Mouse (Mus musculus) forebrain, postnatal 0 days (tissue): ENCODE measurements at regions not wholly inside any gene's neighbourhood (a gene's known extent, or its start where the extent isn't known, plus 50 kb on each side); places are given as distances from the start of the nearest gene placed in this dataset.

Source experiments
- ATAC-seq: fragments of 200-750 bp; cut with Nextera tagmentation; 2 replicates; pipeline ENCODE4 v1.8.0; 2017; ENCODE audit warnings: mild to moderate bottlenecking, moderate library complexity
- DNase-seq: peaks from one replicate; pipeline ENCODE4 v3.0.0-alpha.2; 2015
- H3K27ac ChIP-seq: fragments of 300-500 bp; sonication (generic); 2 replicates; pipeline ENCODE4 v1.5.1; 2014; ENCODE audit warnings: low read depth, mild to moderate bottlenecking, antibody characterized with exemption, low read length, moderate library complexity, mixed read lengths
- H3K27me3 ChIP-seq: fragments of 300-500 bp; sonication (generic); 2 replicates; pipeline ENCODE4 v1.6.1; 2014; ENCODE audit warnings: mild to moderate bottlenecking, low read length, mixed read lengths; ENCODE audit not compliant: insufficient read depth
- H3K36me3 ChIP-seq: fragments of 300-500 bp; sonication (generic); 2 replicates; pipeline ENCODE4 v1.6.1; 2014; ENCODE audit warnings: mild to moderate bottlenecking, moderate library complexity; ENCODE audit not compliant: insufficient read depth
- H3K4me1 ChIP-seq: fragments of 300-500 bp; sonication (generic); 2 replicates; pipeline ENCODE4 v1.6.1; 2014; ENCODE audit warnings: antibody characterized with exemption; ENCODE audit not compliant: insufficient read depth
- H3K4me2 ChIP-seq: fragments of 300-500 bp; sonication (generic); 2 replicates; pipeline ENCODE4 v1.6.1; 2014; ENCODE audit warnings: low read depth, mild to moderate bottlenecking, moderate library complexity
- H3K4me3 ChIP-seq: fragments of 300-500 bp; sonication (generic); 2 replicates; pipeline ENCODE4 v1.5.1; 2014; ENCODE audit warnings: low read depth, low read length, mixed read lengths
- H3K9ac ChIP-seq: fragments of 300-500 bp; sonication (generic); 2 replicates; pipeline ENCODE4 v1.6.1; 2014; ENCODE audit warnings: mild to moderate bottlenecking
- H3K9me3 ChIP-seq: fragments of 300-500 bp; sonication (generic); 2 replicates; pipeline ENCODE4 v1.6.1; 2016; ENCODE audit warnings: low read length
- CTCF ChIP-seq: sonication (generic); IDR thresholded peaks from 2 replicates; pipeline ENCODE4 v1.5.1; 2016; ENCODE audit warnings: antibody characterized with exemption, control low read depth, low read depth
- WGBS: fragments of 180-500 bp; shearing (Covaris S2); extraction: QIAGEN DNeasy Blood & Tissue Kit; methylation state at CpG from one replicate; pipeline ENCODE4 v1.1.7; 2014; 5-methylcytosine and 5-hydroxymethylcytosine counted together
- microRNA-seq, 2 experiments: library from miRNA; unstranded; fragments of <30 nt; microRNA quantifications; one replicate each; pipeline ENCODE4; 2016

- WGBS, result 90% methylated on average over 2 of the region's 2 CpGs
- ATAC-seq, result no peak
- H3K27me3 ChIP-seq, result no peaks in the 10 kb centered on the region
These were observed 59.3 kb upstream of the Peli1 start for GRCm38 (mm10) chr11:21031816-21032215.

GRCm38 (mm10) chr11:21033234-21033822, 57.8 kb upstream of the Peli1 start:
- H3K4me1 ChIP-seq, result peaks cover 12% of the 10 kb centered on the region
- no peaks in the 10 kb centered on the region for H3K36me3 ChIP-seq
- H3K4me3 ChIP-seq, result no peak overlapping the region
- peak overlapping the region; percentile 21; the same call in 1 of the 2 replicates for H3K27ac ChIP-seq
- no peaks in the 10 kb centered on the region for H3K9me3 ChIP-seq
- TF ChIP-seq CTCF, result no peak
- peak; percentile 42; the same call in 1 of the 2 replicates for ATAC-seq
- WGBS, result 43% methylated on average over 14 of the region's 14 CpGs
- no peak for DNase-seq
- H3K9ac ChIP-seq, result no peak overlapping the region
- H3K4me2 ChIP-seq, result no peak overlapping the region
- no peaks in the 10 kb centered on the region for H3K27me3 ChIP-seq

More at GRCm38 (mm10) chr11:21031816-21032215, 59.3 kb upstream of the Peli1 start:
- no peak for TF ChIP-seq CTCF
- Histone ChIP-seq H3K4me3 (no peak overlapping the region), H3K4me1 (peaks cover 12% of the 10 kb centered on the region), H3K27ac (no peak overlapping the region), H3K9me3 (no peaks in the 10 kb centered on the region), H3K4me2 (no peak overlapping the region), H3K36me3 (no peaks in the 10 kb centered on the region), H3K9ac (no peak overlapping the region)
- no peak for DNase-seq

- no peak for ATAC-seq
- Histone ChIP-seq H3K36me3 (no peaks in the 10 kb centered on the region), H3K9me3 (no peaks in the 10 kb centered on the region), H3K9ac (no peak overlapping the region), H3K4me1 (peaks cover 12% of the 10 kb centered on the region), H3K27me3 (no peaks in the 10 kb centered on the region), H3K4me2 (no peak overlapping the region), H3K4me3 (no peak overlapping the region), H3K27ac (peak overlapping the region; percentile 21; the same call in 1 of the 2 replicates)
- TF ChIP-seq CTCF, result no peak
- DNase-seq, result no peak
- 64% methylated on average over 11 of the region's 11 CpGs for WGBS
These were observed 57.2 kb upstream of the Peli1 start for GRCm38 (mm10) chr11:21033823-21034401.

GRCm38 (mm10) chr11:21036161-21036916, 54.8 kb upstream of the Peli1 start:
- Histone ChIP-seq H3K36me3 (no peaks in the 10 kb centered on the region), H3K27ac (peak overlapping the region; percentile 54; the same call in 1 of the 2 replicates), H3K9me3 (no peaks in the 10 kb centered on the region), H3K9ac (no peak overlapping the region), H3K27me3 (no peaks in the 10 kb centered on the region), H3K4me2 (no peak overlapping the region), H3K4me1 (peaks cover 12% of the 10 kb centered on the region), H3K4me3 (no peak overlapping the region)
- no peak for TF ChIP-seq CTCF
- ATAC-seq, result peak; percentile 80
- no peak for DNase-seq
- 14% methylated on average over 7 of the region's 7 CpGs for WGBS

DNA sequence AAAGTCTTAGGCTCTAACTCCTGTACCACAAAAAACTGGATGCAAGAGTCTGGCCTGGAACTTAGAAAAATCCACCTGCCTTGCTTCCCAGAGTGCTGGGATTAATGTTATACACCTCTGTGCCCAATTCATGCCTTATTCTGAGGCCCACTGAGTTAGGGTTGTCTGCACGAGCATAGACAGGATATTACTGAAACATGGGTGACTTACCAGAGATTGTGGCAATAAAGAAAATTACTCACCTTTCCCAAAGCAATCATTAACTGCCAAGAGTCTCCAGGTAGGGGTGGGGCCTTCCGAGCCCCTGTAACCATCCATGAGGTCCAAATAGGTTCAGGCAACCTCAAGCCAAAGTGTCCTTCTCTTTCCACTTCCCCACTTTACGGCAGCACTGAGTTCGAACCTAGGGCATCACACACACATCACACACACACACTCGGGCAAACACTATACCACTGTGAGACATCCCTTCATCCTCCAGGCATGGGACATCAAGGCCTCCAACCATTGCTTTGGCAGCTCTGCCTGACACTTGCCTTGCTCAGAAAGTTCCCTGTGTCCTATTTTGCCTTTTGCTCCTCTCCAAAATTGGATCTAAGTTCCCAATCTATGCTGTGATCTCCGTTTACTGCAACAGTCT, 53.7 kb upstream of the Peli1 start:
- WGBS, result 89% methylated on average over 6 of the region's 6 CpGs

DNA sequence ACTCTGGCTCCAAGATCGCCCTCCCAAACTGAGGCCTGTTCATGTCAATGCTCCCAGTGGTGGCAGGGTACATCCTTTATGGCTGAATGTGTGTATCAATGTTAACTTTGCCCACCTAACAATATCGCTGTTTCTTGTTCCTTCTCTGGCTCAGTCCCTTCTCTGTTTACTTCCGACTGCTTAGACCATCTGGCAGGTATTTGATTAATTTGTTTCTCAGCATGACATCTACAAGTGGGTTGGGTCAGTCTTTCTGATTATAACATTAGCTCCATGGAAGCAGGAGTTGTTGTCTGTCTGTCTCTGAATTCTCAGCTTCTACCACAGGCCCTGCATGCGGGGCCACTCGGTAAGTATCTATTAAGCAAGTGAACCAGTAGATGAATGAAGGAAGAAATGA, 49.9 kb upstream of the Peli1 start:
- 78% methylated on average over 5 of the region's 5 CpGs for WGBS
- H3K4me2 ChIP-seq, result no peak overlapping the region
- no peaks in the 10 kb centered on the region for H3K36me3 ChIP-seq
- H3K27me3 ChIP-seq, result no peaks in the 10 kb centered on the region
- H3K9me3 ChIP-seq, result no peaks in the 10 kb centered on the region
- TF ChIP-seq CTCF, result no peak
- no peak overlapping the region for H3K27ac ChIP-seq
- ATAC-seq (no peak), DNase-seq (no peak)
- H3K4me1 ChIP-seq, result peaks cover 4% of the 10 kb centered on the region
- H3K9ac ChIP-seq, result no peak overlapping the region
- no peak overlapping the region for H3K4me3 ChIP-seq

More for the DNA sequence above, 53.7 kb upstream of the Peli1 start:
- Histone ChIP-seq H3K9ac (no peak overlapping the region), H3K4me3 (no peak overlapping the region), H3K4me2 (no peak overlapping the region), H3K36me3 (no peaks in the 10 kb centered on the region), H3K9me3 (no peaks in the 10 kb centered on the region), H3K4me1 (peaks cover 12% of the 10 kb centered on the region), H3K27ac (no peak overlapping the region), H3K27me3 (no peaks in the 10 kb centered on the region)
- no peak for TF ChIP-seq CTCF
- DNase-seq, result no peak
- ATAC-seq, result no peak

Small RNA genes lying in the stretch of these regions (microRNA-seq; reads per million reads assigned to microRNA genes)
- gene Gm23681, result 0 reads per million in 2 experiments
